Mouse (Mus musculus) gastrocnemius, postnatal 10 days (tissue): ENCODE measurements around the gene Cracr2a. TPM values are rescaled to one million over a fixed set of nuclear protein-coding genes. Genes with fewer than 3 reads are reported as not detected.

ENCODE experiments used
- DNase-seq: peaks from one replicate; pipeline ENCODE4 v3.0.0; 2021; ENCODE audit warnings: mixed read lengths
- total RNA-seq, 2 experiments: library from RNA; stranded (reverse); gene quantifications; 2 replicates each; pipeline ENCODE4 v1.2.3; 2021

Cracr2a gene
- total RNA-seq, 2 experiments from 2014 or later = 1.5 to 1.7 TPM

GRCm38 (mm10) chr6:127565951-127566732 is 5.0 kb downstream of the Cracr2a start:
- DNase-seq = peak; percentile 44

DNA sequence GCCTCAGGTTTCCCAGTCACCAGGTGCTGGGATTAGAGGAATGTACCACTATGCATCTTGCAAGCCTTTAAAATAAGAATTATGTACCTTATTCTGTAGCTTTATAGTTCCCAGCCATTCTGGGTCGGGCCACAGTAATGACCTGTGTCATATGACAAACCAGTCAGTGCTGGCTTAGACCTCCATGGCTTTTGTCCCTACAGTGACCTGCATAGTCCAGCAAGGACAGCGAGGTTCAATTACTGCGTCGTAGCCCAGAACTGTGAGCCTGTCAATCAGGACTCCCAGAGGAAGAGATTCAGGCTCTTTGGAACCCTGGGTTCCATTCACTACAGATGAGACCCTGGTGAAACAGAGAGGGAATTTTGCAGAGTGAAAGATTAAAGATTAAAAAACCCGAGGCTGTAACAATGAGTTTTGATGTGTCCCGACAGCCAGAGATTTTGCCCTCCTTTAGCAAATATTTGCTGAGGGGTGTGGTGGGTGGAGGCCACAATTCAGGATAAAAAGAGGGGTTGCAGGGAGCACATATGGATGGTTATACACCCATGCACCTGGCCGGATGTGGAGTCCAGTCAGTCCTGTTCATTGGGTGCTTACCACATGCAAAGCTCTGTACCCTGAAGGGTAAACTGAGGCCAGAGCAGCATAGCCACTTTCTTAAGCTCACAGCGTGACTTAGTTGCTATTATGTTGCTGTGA is 10.9 kb downstream of the Cracr2a start:
- DNase-seq = no peak

DNA sequence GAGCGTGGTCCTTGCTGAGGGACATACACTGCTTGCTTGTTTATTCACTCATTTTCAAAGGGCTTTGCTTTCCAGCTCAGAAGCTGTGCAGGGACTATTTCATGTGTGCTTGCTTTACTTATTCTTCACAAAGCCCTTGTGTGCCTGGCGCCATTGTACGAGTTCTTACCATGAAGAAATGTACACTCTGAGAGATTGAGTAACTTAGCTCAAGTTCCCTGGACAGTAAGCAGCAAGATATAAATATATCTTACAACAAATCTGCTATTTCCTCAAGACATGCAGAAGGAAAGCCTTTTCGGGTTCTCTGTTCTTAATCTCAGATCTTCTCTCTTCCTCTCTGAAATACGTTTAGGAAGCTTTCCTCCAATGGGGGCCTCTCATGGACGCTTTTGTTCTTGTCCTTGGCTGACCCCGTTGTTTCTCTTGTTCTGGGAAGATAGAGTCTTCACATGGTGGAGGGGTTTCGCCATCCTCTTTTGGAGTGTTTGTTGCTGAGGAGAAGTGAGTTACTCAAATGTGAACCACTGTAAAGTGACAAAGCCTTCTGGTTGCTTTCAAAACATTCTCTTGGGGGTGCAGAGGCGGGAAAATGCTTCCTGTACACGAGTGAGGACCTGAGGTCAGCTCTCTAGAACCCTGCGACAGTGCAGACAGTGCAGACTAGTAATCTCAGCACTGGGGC is 12.8 kb downstream of the Cracr2a start:
- DNase-seq = no peak

- no peak for DNase-seq
These were observed 14.1 kb downstream of the Cracr2a start for GRCm38 (mm10) chr6:127575194-127575593.

GRCm38 (mm10) chr6:127577688-127578087 is 16.6 kb downstream of the Cracr2a start:
- DNase-seq = no peak

DNA sequence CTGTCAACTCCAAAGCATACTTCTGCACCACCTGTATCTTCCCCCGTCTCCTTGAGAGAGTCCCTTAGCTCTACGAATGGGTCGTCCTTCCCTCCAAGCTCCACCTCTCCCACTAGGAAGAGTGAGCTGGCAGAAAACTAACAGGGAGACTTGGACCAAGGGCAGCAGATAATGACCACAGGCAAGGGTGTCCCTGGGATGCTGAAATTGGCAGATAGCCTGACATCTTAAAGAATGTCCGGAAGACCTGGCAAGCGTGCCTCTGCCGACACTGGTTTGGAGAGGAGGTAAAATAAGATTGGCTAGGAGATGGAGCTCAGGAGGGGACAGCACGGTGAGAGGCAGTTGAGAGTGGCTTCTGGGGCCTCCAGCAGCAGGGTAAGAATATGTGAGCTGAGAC is 17.2 kb downstream of the Cracr2a start:
- DNase-seq = no peak

GRCm38 (mm10) chr6:127578810-127579209 is 17.7 kb downstream of the Cracr2a start:
- no peak for DNase-seq

DNA sequence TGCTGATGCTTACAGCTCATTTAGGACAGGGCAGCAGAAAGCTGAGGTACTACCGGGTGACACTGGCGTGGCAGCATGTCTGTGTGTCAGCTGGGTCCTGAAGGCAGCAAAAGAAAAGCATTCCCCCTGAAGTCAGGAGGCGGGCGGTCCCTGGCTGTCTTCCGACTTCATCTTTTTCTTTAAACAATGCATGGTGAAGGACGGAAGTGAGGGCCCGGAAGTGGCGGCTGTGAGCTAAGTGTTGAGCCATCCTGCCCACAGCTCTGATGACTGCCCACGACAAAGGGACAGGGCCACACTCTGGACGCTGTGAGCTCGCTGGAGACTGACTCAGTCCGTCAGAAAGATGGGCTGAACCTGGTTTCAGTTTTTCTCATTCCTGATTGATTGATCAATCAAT is 20.8 kb downstream of the Cracr2a start:
- DNase-seq = no peak

- DNase-seq = peak; percentile 79
These were observed 21.4 kb downstream of the Cracr2a start for GRCm38 (mm10) chr6:127582391-127583176.

GRCm38 (mm10) chr6:127591467-127591866 is 30.3 kb downstream of the Cracr2a start:
- no peak for DNase-seq

GRCm38 (mm10) chr6:127593487-127593886 is 32.3 kb downstream of the Cracr2a start:
- DNase-seq = no peak

GRCm38 (mm10) chr6:127599280-127599679 is 38.1 kb downstream of the Cracr2a start:
- no peak for DNase-seq

- no peak for DNase-seq
These were observed 44.2 kb downstream of the Cracr2a start for GRCm38 (mm10) chr6:127605067-127606025.

DNA sequence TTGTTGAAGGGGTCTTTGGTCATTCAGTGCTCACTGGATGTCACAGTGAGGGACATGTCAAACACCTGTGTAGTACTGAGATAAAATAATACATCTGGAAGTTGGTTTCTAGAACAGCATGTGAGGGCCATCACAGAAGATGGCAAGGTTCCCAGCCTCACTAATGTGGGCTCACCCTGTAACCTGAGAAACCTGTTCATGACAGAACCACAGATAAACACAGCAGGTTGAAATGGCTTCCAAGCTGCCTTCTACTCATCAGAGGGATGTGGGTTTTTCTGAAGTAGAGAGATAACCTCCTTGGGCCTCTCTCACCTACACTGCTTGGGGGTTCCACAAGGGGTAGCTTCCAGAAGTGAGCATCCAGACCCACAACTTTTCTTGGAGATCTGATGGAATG is 48.5 kb downstream of the Cracr2a start:
- no peak for DNase-seq

- DNase-seq = no peak
These were observed 50.1 kb downstream of the Cracr2a start for GRCm38 (mm10) chr6:127611216-127611615.

DNA sequence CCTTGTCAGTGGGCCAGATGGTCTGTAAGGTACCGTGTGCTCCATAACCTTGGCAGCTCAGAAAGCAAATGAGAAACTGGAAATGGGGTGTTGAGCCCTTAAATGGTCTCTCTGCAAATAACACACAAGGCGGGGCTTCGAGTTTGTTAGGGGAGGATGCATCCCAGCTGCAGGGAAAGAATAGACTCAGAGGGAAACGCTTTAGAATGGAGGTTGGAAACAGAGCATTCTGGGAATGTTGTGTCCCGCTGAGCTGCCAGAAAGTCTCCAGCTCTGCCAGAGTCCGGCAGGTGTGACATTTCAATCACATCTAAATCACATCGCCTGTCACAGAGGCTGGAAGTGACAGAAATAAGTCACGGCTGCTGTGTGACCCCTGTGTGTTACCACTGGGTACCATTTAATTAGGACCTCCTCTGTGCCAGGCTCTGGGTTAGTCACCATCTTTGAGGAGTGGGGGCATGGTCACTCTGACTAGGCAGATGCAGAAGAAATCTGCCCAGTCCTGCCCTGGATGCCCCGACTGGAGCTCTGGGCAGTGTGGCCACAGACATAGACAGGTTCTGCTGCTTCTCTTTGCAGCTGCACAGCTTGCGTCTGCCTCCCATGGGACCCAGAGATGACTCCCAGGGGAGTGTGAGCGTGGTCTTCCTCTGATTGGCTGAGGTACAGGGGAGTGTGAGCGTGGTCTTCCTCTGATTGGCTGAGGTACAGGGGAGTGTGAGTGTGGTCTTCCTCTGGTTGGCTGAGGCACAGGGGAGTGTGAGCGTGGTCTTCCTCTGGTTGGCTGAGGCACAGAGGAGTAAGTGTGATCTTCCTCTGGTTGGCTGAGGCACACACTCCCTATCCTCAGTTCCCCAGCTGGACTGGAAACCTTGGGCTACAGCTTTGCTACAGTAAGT is 53.2 kb downstream of the Cracr2a start:
- peak; percentile 35 for DNase-seq

GRCm38 (mm10) chr6:127616623-127617022 is 55.5 kb downstream of the Cracr2a start:
- no peak for DNase-seq

- peak; percentile 34 for DNase-seq
These were observed 56.3 kb downstream of the Cracr2a start for GRCm38 (mm10) chr6:127617258-127618025.

- DNase-seq = no peak
These were observed 57.5 kb downstream of the Cracr2a start for GRCm38 (mm10) chr6:127618686-127619085.
